Mouse (Mus musculus) liver, adult 2 months (tissue): ENCODE measurements around the gene Lrguk. TPM values are rescaled to one million over a fixed set of nuclear protein-coding genes. Genes with fewer than 3 reads are reported as not detected.

Experiments
- DNase-seq: peaks from one replicate; pipeline ENCODE4 v3.0.0-alpha.2; 2011; ENCODE audit warnings: low read depth, low spot score; ENCODE audit errors: extremely low read depth
- H3K27ac ChIP-seq: fragments of 200-500 bp; replicated peaks from 2 replicates; pipeline ENCODE4 v1.5.1; 2012; ENCODE audit warnings: low read depth, mild to moderate bottlenecking, control low read depth, inconsistent platforms, low read length; ENCODE audit not compliant: insufficient read depth
- H3K27me3 ChIP-seq: fragments of 200-500 bp; 2 replicates; pipeline ENCODE4 v1.6.1; 2012; ENCODE audit warnings: mild to moderate bottlenecking, moderate library complexity, low read length, inconsistent platforms; ENCODE audit not compliant: control insufficient read depth, insufficient read depth
- H3K36me3 ChIP-seq: fragments of 200-500 bp; 2 replicates; pipeline ENCODE4 v1.6.1; 2012; ENCODE audit warnings: low read length, inconsistent platforms; ENCODE audit not compliant: control insufficient read depth, insufficient read depth
- H3K4me1 ChIP-seq: fragments of 200-500 bp; 2 replicates; pipeline ENCODE4 v1.6.1; 2011; ENCODE audit warnings: low read length; ENCODE audit not compliant: control insufficient read depth, insufficient read depth
- H3K4me3 ChIP-seq: fragments of 200-500 bp; 2 replicates; pipeline ENCODE4 v1.5.1; 2011; ENCODE audit warnings: low read depth, mild to moderate bottlenecking, control low read depth, low read length, moderate library complexity; ENCODE audit not compliant: insufficient read depth
- H3K79me2 ChIP-seq: fragments of 200-500 bp; 2 replicates; pipeline ENCODE4 v1.6.1; 2012; ENCODE audit warnings: inconsistent platforms, mild to moderate bottlenecking, low read length, moderate library complexity; ENCODE audit not compliant: control insufficient read depth, insufficient read depth
- H3K9ac ChIP-seq: fragments of 200-500 bp; 2 replicates; pipeline ENCODE4 v1.6.1; 2012; ENCODE audit warnings: low read depth, mild to moderate bottlenecking, control low read depth, inconsistent platforms, low read length
- CTCF ChIP-seq: fragments of 200-500 bp; IDR thresholded peaks from 2 replicates; pipeline ENCODE4 v1.5.1; 2011; ENCODE audit warnings: low read depth, low read length, control low read depth
- POLR2A ChIP-seq: fragments of 200-500 bp; IDR thresholded peaks from 2 replicates; pipeline ENCODE4 v1.6.1; 2011; ENCODE audit warnings: low read length, control low read depth; ENCODE audit not compliant: insufficient read depth; ENCODE audit errors: extremely low read depth
- WGBS: fragments of 180-500 bp; shearing (Covaris S2); methylation state at CpG from one replicate; pipeline ENCODE4 v1.1.7; 2018; 5-methylcytosine and 5-hydroxymethylcytosine counted together
- polyA plus RNA-seq: library from polyadenylated mRNA; depleted of rRNA; stranded (reverse); fragments of >200 nt; gene quantifications from 2 replicates; pipeline ENCODE4 v1.2.3, GENCODE M21; 2012
- total RNA-seq: library from RNA; depleted of rRNA; stranded (reverse); fragments of >200 nt; gene quantifications from 2 replicates; pipeline ENCODE4 v1.2.3, GENCODE M21; 2014

The Lrguk gene
- total and polyA plus RNA-seq, 2 experiments = under 0.01 TPM; not detected in 1

DNA sequence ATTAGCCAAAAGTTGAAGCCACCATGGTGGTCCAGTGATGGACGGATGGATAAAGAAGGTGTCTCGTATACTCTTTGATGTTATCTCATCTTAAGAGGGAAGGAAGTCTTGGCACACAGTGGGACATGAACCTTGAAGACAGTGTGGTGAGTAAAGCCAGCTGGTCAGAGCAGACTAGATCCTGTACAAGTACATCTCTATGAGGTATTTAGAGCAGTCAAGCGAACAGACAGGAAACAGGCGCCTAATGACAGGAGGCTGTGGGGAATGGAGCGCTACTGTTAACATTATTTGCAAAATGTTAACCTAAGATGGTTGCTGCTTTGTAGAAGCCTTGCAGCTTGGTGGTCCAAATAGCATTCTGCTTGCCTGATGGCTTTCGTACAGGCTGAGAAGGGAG, 67.0 kb downstream of the Lrguk start:
- DNase-seq = no peak
- H3K36me3 ChIP-seq = no peaks in the 10 kb centered on the region
- 86% methylated on average over 6 of the region's 6 CpGs for WGBS
- no peaks in the 10 kb centered on the region for H3K4me1 ChIP-seq
- no peaks in the 10 kb centered on the region for H3K27me3 ChIP-seq
- TF ChIP-seq POLR2A = no peak
- no peak for TF ChIP-seq CTCF
- H3K79me2 ChIP-seq = no peaks in the 10 kb centered on the region
- no peak overlapping the region for H3K4me3 ChIP-seq
- H3K9ac ChIP-seq = no peak overlapping the region
- no peak overlapping the region for H3K27ac ChIP-seq

- H3K4me1 ChIP-seq = no peaks in the 10 kb centered on the region
These were observed 67.7 kb downstream of the Lrguk start for GRCm38 (mm10) chr6:34096905-34097304.

GRCm38 (mm10) chr6:34099725-34100124, 70.5 kb downstream of the Lrguk start:
- no peaks in the 10 kb centered on the region for H3K27me3 ChIP-seq
- H3K4me3 ChIP-seq = no peak overlapping the region
- WGBS = 87% methylated on average over 6 of the region's 6 CpGs
- H3K36me3 ChIP-seq = no peaks in the 10 kb centered on the region
- H3K9ac ChIP-seq = no peak overlapping the region
- DNase-seq = no peak
- H3K4me1 ChIP-seq = no peaks in the 10 kb centered on the region
- TF ChIP-seq POLR2A = no peak
- H3K27ac ChIP-seq = no peak overlapping the region
- no peaks in the 10 kb centered on the region for H3K79me2 ChIP-seq

More at GRCm38 (mm10) chr6:34096905-34097304, 67.7 kb downstream of the Lrguk start:
- H3K79me2 ChIP-seq = no peaks in the 10 kb centered on the region
- H3K36me3 ChIP-seq = no peaks in the 10 kb centered on the region
- 94% methylated on average over 4 of the region's 4 CpGs for WGBS
- no peak overlapping the region for H3K4me3 ChIP-seq
- H3K27ac ChIP-seq = no peak overlapping the region
- H3K9ac ChIP-seq = no peak overlapping the region
- TF ChIP-seq CTCF (no peak), POLR2A (no peak)
- no peak for DNase-seq
- H3K27me3 ChIP-seq = no peaks in the 10 kb centered on the region

DNA sequence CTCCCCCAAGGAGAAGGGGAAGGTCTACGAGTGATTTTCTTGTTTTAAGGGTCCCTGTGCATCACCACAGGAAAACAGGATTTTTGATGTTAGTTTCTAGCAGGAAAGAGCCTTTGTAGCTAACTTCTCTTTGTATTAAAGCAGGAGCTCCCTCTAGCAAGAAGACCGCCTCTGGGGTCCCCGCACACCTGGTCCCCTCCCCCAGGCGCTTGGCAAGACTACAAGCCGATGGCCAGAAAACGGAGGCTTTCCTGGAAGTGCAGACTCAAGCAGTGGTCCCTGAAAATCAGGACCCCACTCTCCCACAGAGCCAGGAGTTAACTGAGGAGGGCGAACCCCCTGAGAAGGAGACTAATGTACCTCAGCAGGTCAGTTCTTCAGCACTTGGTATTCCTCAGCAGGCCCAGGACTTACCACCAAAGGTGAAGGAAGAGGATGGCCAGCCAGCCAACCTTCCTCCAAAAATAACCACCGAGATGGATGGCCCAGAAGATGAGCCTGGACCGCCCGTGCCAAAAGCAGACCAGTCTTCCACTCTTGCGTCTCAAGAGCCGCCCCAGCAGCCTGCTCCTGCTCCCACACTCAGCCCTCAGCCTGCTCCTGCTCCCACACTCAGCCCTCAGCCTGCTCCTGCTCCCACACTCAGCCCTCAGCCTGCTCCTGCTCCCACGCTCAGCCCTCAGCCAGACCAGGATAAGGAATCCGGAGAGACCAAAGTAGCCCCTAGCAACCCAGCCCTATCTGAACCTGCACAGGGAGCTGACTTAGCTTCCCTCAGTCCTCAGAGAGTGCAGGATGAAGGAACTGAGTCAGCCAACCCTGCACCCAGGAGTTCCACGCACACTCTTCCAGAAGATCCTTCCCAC, 72.5 kb downstream of the Lrguk start:
- Histone ChIP-seq H3K9ac (no peak overlapping the region), H3K27me3 (no peaks in the 10 kb centered on the region), H3K27ac (no peak overlapping the region), H3K36me3 (no peaks in the 10 kb centered on the region), H3K4me3 (no peak overlapping the region), H3K4me1 (no peaks in the 10 kb centered on the region), H3K79me2 (no peaks in the 10 kb centered on the region)
- 90% methylated on average over 15 of the region's 15 CpGs for WGBS
- no peak for DNase-seq
- TF ChIP-seq CTCF = no peak

DNA sequence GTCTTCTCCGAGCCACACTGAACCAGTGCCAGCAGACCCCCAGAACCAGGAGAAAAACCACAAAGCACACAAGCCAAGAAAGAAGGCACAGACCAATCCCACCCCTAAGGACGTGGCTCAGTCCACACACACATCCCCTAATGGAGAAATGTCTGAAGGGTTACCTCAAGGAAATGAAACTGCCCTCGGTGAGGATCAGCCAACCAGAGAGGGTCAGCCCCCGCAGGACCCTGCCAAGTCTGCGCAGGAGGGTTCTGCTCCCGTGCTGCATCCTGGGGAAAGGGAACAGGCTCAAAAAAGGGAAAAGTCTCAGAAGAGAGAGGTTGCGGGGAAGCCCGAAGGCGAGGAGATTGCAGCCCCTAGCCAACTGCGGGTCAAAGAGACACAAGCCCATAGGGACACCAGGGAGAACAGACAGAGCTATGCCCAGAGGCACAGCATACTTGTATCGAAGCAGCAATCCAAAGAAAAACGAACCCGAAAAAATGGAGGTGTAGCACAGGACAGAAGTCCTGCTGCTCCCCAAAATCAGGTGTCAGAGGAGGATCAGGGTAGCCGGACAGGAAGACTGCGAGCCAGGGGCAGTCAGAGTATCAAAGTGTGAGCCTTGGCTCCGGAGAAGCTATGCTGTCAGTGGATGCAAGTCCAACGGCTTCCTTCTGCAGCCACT, 74.1 kb downstream of the Lrguk start:
- no peaks in the 10 kb centered on the region for H3K4me1 ChIP-seq
- no peaks in the 10 kb centered on the region for H3K79me2 ChIP-seq
- H3K27ac ChIP-seq = no peak overlapping the region
- no peak for TF ChIP-seq POLR2A
- TF ChIP-seq CTCF = no peak
- WGBS = 87% methylated on average over 17 of the region's 17 CpGs
- no peak for DNase-seq
- H3K36me3 ChIP-seq = no peaks in the 10 kb centered on the region
- no peak overlapping the region for H3K4me3 ChIP-seq
- no peak overlapping the region for H3K9ac ChIP-seq
- no peaks in the 10 kb centered on the region for H3K27me3 ChIP-seq

DNA sequence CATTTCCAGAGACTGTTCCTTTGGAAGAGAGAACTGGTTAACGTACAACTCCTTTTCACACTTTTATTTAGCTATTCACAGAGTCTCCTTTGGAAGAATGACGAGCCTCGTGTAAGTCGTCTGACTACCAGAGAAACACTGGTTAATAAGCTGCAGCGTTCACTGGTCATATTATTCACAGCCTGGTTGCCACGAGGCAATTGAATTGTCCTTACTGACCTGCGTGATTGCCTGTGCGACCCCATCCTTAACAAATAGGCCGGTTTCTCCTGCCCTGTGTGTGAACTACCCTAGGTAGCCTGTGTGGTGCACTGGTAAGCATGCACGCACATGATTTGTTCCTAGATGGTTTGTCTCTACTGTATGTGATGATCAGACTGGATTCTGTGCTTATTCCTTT, 81.3 kb downstream of the Lrguk start:
- WGBS = 87% methylated on average over 10 of the region's 10 CpGs
- no peak for DNase-seq
- Histone ChIP-seq H3K4me1 (no peaks in the 10 kb centered on the region), H3K27me3 (no peaks in the 10 kb centered on the region), H3K4me3 (no peak overlapping the region), H3K27ac (no peak overlapping the region), H3K36me3 (no peaks in the 10 kb centered on the region), H3K9ac (no peak overlapping the region), H3K79me2 (no peaks in the 10 kb centered on the region)
- TF ChIP-seq CTCF (no peak), POLR2A (no peak)
